Mouse (Mus musculus) cerebellum, adult 2 months (tissue): ENCODE results near the gene Mmp24. TPM values are rescaled to one million over a fixed set of nuclear protein-coding genes. Genes with fewer than 3 reads are reported as not detected.

Experiments used
- DNase-seq, 2 experiments: peaks; one replicate each; pipeline ENCODE4 v3.0.0; 2021
- H3K27ac ChIP-seq: fragments of 200-500 bp; 2 replicates; pipeline ENCODE4 v1.5.1; 2012; ENCODE audit warnings: low read length, control low read depth, inconsistent platforms; ENCODE audit not compliant: insufficient read depth
- H3K27me3 ChIP-seq: fragments of 200-500 bp; 2 replicates; pipeline ENCODE4 v1.6.1; 2012; ENCODE audit warnings: inconsistent platforms, mild to moderate bottlenecking, low read length, moderate library complexity; ENCODE audit not compliant: control insufficient read depth, insufficient read depth
- H3K4me1 ChIP-seq: fragments of 200-500 bp; 2 replicates; pipeline ENCODE4 v1.6.1; 2011; ENCODE audit warnings: low read length; ENCODE audit not compliant: control insufficient read depth, insufficient read depth
- H3K4me3 ChIP-seq: fragments of 200-500 bp; replicated peaks from 2 replicates; pipeline ENCODE3; 2011; ENCODE audit warnings: mild to moderate bottlenecking, low read depth, low read length, control low read depth; ENCODE audit not compliant: insufficient read depth
- CTCF ChIP-seq: fragments of 200-500 bp; IDR thresholded peaks from 2 replicates; pipeline ENCODE4 v1.5.1; 2011; ENCODE audit warnings: low read depth, mild to moderate bottlenecking, control low read depth, low read length, moderate library complexity, borderline replicate concordance; ENCODE audit not compliant: insufficient read depth
- POLR2A ChIP-seq: fragments of 200-500 bp; IDR thresholded peaks from 2 replicates; pipeline ENCODE4 v1.6.1; 2011; ENCODE audit warnings: low read length, control low read depth, borderline replicate concordance; ENCODE audit not compliant: insufficient read depth
- WGBS: fragments of 180-500 bp; shearing (Covaris S2); methylation state at CpG from one replicate; pipeline ENCODE4 v1.1.7; 2018; 5-methylcytosine and 5-hydroxymethylcytosine counted together
- polyA plus RNA-seq: library from polyadenylated mRNA; depleted of rRNA; stranded (reverse); fragments of >200 nt; gene quantifications from 2 replicates; pipeline ENCODE4 v1.2.3, GENCODE M21; 2012

Mmp24 gene
- polyA plus RNA-seq, 1 experiment = 153 TPM

DNA sequence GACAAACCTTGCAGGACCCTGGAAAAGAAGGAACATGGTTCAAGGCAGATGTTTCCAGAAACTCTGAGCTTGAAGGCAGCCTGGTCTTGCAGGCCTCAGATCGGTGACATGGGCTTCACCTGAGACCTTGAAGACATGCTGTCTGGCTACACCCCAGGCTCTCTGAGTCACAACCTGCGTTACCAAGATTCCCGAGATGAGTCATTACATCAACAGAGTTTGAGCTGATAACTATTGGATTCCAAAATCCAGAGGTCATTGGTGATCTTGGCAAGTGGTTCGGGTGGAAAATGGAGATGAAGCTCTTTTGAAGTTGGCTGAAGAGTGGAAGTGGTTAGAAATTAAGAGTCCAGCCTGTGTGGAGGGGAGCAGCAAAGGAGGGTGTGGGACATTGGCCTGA is 34.5 kb downstream of the Mmp24 start:
- Histone ChIP-seq H3K4me3 (no peak overlapping the region), H3K4me1 (peaks cover 68% of the 10 kb centered on the region), H3K27me3 (no peaks in the 10 kb centered on the region), H3K27ac (peak overlapping the region; percentile 30)
- no peak for TF ChIP-seq CTCF
- no peak for TF ChIP-seq POLR2A
- peak in 1 of 2 experiments; percentile 47 for DNase-seq
- WGBS = 31% methylated on average over 4 of the region's 4 CpGs

DNA sequence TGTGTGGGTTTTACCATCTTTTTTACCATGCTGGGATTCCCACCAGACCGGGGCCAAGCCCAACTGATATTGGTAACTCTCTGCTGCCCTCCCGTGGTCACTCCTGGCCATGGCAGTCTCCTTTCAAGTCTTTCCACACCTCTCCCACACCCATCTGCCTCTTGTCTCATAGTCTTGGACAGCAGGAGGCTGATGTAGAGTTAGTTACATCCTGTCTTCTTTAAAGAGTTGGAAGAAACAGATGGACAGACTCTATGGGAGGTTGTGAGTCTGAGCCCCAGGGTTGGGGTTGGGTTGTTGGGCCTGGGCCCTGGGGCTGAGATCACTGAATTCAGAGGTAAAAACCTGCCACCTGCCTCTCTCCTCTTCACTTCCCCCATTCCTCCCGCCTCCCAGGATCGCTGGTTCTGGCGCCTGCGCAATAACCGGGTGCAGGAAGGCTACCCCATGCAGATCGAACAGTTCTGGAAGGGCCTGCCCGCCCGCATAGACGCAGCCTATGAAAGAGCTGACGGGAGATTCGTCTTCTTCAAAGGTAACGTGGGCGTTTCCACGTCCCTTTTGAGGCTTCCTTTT is 36.8 kb downstream of the Mmp24 start:
- WGBS = 11% methylated on average over 16 of the region's 16 CpGs
- H3K27me3 ChIP-seq = no peaks in the 10 kb centered on the region
- H3K4me1 ChIP-seq = peaks cover 69% of the 10 kb centered on the region
- DNase-seq = peak; percentile 95 to 99
- peak overlapping the region; percentile 30 for H3K27ac ChIP-seq
- TF ChIP-seq CTCF (peak; percentile 98), POLR2A (no peak)
- H3K4me3 ChIP-seq = peak overlapping the region; percentile 6

DNA sequence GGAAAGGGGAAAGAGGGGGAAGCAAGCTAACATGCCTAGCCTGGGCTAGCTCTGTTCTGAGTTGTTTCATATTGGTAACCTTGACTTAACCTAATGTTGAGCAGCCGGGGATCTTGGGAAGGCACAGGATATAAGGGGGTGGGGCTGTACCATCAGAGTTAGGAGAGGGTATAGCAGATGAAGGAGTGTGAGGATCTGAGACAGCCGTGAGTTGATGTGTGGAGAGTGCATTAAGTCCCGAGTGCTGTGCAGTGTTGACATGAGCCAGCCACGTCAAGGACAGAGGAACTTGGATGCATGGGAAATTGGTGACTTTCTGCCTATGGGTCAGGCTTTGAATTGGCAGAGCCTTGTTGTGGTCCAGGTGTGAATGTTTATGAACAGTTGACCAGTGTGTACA is 37.5 kb downstream of the Mmp24 start:
- Histone ChIP-seq H3K4me3 (no peak overlapping the region), H3K27ac (peak overlapping the region; percentile 30), H3K27me3 (no peaks in the 10 kb centered on the region), H3K4me1 (peaks cover 69% of the 10 kb centered on the region)
- peak in 1 of 2 experiments; percentile 25 for DNase-seq
- TF ChIP-seq POLR2A = no peak
- no peak for TF ChIP-seq CTCF
- WGBS = 62% methylated on average over 4 of the region's 4 CpGs

DNA sequence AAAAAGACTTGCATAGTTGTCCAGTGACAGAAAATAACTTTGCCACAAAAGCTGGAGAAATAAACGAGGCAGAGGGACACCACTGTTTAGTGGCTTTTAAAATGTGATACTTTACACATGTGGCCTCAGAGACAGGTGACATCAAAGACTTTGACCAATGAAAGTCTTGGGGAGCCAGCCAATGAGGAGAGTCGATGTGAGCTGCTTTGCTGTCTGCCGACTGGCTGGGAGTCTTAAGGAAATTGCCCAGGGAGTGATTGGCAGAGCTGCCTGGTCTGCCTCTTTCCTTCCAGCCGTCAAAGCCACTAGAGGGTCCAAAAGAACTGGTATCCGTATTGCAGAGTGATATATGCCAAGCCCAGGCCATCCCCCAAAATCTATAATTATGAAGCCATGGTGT is 39.7 kb downstream of the Mmp24 start:
- Histone ChIP-seq H3K4me3 (no peak overlapping the region), H3K4me1 (peaks cover 70% of the 10 kb centered on the region), H3K27ac (0 out of 2 replicates have a peak overlapping the region, but pooled peaks have one; percentile 85), H3K27me3 (no peaks in the 10 kb centered on the region)
- no peak for TF ChIP-seq POLR2A
- no peak for TF ChIP-seq CTCF
- WGBS = 18% methylated on average over 5 of the region's 5 CpGs
- peak; percentile 37 to 56 for DNase-seq

DNA sequence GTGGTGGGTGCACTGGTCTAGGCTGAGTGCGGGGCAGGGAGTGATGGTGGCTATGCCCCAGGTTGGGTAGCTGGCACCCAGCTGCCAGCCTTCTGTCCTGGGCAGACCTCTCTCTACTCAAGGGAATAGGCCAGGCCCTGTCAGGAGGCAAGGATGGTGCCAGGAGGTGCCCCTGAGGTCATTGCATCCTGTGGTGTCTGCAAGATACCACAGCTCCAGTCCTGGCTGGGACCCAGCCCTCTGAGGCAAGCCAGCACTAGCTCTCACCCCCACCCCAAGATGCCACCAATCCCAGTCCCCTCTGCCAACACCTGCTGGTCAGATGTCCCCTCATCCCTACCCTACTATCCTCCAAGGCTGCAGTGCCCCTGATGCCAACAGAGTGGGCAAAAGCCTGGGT is 41.0 kb downstream of the Mmp24 start:
- Histone ChIP-seq H3K27ac (peak overlapping the region; percentile 85), H3K4me3 (no peak overlapping the region), H3K4me1 (peaks cover 61% of the 10 kb centered on the region), H3K27me3 (no peaks in the 10 kb centered on the region)
- no peak for TF ChIP-seq POLR2A
- 16% methylated on average over 1 of the region's 1 CpGs for WGBS
- DNase-seq = peak; percentile 75 to 77

DNA sequence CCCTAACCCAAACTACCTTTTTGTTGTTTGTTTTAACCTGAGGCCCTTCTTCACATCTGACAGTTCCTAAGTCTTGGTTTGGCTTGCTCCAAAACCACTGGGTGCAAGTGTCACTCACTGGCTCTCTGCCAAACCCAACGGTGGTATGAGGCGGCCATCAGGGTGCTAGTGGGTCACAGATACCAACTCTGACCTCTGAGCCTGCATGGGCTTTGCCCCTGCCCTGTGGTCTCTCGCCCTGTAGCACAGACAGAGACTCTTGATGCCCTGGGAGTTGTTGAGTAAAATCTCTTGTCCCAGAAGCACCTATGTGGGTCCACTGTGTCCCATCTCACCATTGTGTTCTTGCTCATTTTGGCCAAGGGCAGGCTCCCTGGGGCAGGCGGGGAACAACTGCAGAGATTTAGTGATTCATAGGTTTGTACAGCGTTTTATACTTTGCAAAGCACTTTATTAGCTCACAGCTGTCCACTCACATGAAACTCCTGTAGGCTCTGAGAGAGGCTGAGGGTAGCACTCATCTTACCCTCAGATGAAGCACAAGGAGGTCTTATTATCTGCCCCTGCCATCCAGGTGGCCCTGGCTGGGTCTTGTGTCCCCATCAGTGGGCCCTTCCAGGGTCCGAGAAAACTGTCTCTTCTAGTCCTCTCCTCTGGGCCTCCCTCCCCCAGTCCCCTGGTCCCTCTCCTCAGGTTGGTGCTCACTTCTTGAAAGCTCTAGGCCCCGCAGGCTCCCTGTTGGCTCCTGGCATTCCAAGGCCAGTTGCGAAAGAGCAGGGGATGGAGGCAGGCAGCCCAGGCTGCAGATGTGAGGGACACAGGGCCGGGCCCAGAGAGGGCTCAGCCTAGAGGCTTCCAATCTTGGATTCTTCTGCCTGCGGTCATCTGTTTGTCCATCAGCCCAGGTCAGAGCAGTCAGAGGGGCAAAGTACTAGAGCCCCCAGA is 42.4 kb downstream of the Mmp24 start:
- TF ChIP-seq CTCF (no peak), POLR2A (no peak)
- DNase-seq = peak; percentile 54 to 58
- no peak overlapping the region for H3K4me3 ChIP-seq
- peaks cover 48% of the 10 kb centered on the region for H3K4me1 ChIP-seq
- WGBS = 39% methylated on average over 10 of the region's 10 CpGs
- peak overlapping the region; percentile 85 for H3K27ac ChIP-seq
- no peaks in the 10 kb centered on the region for H3K27me3 ChIP-seq

DNA sequence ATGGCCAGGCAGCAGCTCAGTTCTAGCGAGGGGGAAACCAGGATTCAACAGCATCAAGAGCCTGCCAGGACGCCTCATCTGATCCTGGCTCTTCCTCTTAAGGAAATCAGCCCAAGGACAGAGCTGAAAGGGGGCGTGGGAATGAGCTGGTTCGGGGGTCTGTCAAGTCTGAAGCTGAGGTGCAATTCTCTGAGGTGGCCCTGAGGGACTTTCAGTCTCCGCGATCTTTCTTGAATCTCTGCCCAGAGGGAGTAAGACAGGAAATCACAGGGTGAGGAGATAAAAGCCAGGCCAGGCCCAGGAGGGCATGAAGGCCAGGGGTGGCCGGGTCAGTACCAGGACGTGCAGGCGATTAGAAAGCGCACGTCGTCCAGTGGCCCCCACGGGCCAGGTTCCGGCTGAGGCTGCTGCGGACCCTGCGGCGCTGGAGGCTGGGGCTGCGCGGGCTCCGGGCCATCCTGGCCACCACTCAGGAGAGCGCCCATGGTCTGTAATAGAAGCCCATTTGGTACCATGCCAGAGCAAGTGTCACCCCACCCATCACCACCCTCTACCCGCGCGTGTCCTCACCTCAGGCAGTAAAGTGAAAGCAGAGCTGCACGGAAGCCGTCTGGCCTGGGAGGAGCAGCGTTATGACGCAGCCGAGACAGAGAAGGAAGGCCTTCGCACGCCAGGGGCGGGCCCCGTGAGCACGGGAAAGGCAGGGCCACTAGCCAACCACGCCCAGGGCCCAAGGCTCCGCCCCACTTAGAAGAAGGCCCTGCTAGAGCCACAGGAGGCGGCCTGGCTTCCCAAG is 43.7 kb downstream of the Mmp24 start:
- Histone ChIP-seq H3K27ac (peak overlapping the region; percentile 85), H3K4me3 (peak overlapping the region; percentile 55), H3K27me3 (no peaks in the 10 kb centered on the region), H3K4me1 (peaks cover 43% of the 10 kb centered on the region)
- peak; percentile 93 for DNase-seq
- TF ChIP-seq CTCF (peak; percentile 15; the same call in 1 of the 2 replicates), POLR2A (peak; percentile 94)
- under 1% methylated on average over 37 of the region's 37 CpGs for WGBS

DNA sequence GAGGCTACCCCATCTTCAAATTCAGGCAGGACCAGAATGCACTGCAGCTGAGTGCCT is 44.1 kb downstream of the Mmp24 start, which contains the start of gene BC029722:
Gene BC029722 (minus strand): TSS at position 35 of the 57 bp plus-strand sequence.
- TF ChIP-seq POLR2A (no peak), CTCF (no peak)
- Histone ChIP-seq H3K27me3 (no peaks in the 10 kb centered on the region), H3K27ac (peak within 1 kb of the TSS; percentile 85), H3K4me1 (peaks cover 41% of the 10 kb centered on the region), H3K4me3 (peak within 1 kb of the TSS; percentile 55)
- DNase-seq = no peak
